Mouse (Mus musculus) Patski (cell line): ENCODE results near the gene Rangrf. TPM values are rescaled to one million over a fixed set of nuclear protein-coding genes. Genes with fewer than 3 reads are reported as not detected.
"Not testable (repeated sequence)": the region's sequence is repeated elsewhere in the genome, so short reads cannot be mapped to it uniquely, and the experiment has no call there.

Experiments used
- ATAC-seq: fragments of 100-300 bp; one replicate; pipeline ENCODE4 v1.8.0; 2021
- CTCF ChIA-PET: fragments of 350-600 bp; sonication (Branson Sonifier 250); formaldehyde crosslinking; loops from one replicate; lab custom pipeline; 2022; ENCODE audit warnings: inconsistent platforms; lab: Charles Lee
- POLR2A ChIA-PET: fragments of 350-600 bp; sonication (Branson Sonifier 250); formaldehyde crosslinking; loops from one replicate; lab custom pipeline; 2022; ENCODE audit warnings: antibody characterized with exemption, inconsistent platforms; lab: Charles Lee
- DNase-seq: peaks from one replicate; pipeline ENCODE4 v3.0.0-alpha.2; 2011; ENCODE audit warnings: low read depth, low spot score
- H3K27me3 ChIP-seq: fragments of 371-371 bp; one replicate; pipeline ENCODE4 v1.5.1; 2021
- CTCF ChIP-seq: fragments of 100-300 bp; IDR thresholded peaks from one replicate; pipeline ENCODE4 v1.5.1; 2021
- in situ Hi-C: fragments of 300-500 bp; cut with MboI; formaldehyde crosslinking; loops from 3 replicates; pipeline ENCODE4 v1.11.1; 2018; ENCODE audit warnings: low pct_unique_long_range_greater_than_20kb, mixed read lengths
- polyA plus RNA-seq: library from polyadenylated mRNA; unstranded; gene quantifications from one replicate; pipeline ENCODE4 v1.2.3, GENCODE M21; 2021

The Rangrf gene
- polyA plus RNA-seq, 1 experiment from 2014 or later, result 28.0 TPM

DNA sequence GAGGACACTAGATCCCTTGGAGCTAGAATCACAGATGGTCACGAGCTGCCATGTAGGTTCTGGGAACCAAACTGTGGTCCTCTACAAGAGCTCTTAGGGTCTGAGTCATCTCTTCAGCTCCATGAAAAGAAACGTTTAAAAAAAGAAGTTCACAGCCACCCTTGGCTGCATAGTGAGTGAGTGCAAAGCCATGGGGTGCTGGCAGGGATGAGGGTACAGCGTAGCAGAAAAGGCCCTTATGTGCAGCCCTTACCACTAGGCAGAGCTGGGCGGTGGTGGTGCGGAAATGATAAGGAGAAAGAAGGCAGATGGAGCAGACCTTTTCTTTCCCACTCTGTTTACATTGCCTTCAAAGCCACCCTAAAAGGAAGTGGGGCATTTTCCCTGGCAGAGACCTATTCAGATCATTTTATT lies 4.3 kb upstream of the Rangrf start:
- ChIA-PET POLR2A (no interaction called here), CTCF (interaction anchor here (0.6 to 5.2 kb wide), 4 partner anchors 13 to 75 kb away, joined by 3 to 34 read pairs (median 4); no protein-coding TSS in a partner anchor)
- no peak for TF ChIP-seq CTCF
- H3K27me3 ChIP-seq, result no peaks in the 10 kb centered on the region
- in situ Hi-C loops, result no loop called here
- ATAC-seq (no peak), DNase-seq (no peak)

DNA sequence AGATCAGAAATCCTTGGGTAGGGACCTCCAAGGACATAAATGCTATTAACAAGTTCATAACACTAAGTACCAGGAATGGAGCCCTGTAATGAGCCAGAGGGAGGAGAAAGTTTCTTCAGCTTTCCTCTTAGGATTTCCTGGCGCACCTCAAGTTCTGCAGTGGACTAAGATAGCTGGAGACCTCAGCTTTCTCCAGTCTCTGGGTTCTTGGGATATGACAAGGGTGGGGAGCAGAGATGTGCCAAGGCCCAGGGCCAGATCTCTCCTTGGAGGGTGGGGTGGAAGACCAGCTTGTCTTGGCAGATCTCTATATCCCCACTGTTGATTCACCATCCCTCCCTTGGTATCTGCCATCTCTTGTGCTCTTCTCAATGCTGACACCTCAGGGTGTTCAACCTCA lies 616 bp upstream of the Rangrf start:
- ATAC-seq (no peak), DNase-seq (no peak)
- no peak for TF ChIP-seq CTCF
- H3K27me3 ChIP-seq, result no peaks in the 10 kb centered on the region
- ChIA-PET CTCF (interaction anchor here (1.2 to 2.1 kb wide), 4 partner anchors 8 to 73 kb away, joined by 3 to 9 read pairs (median 6); partner anchors contain the start of gene Slc25a35), POLR2A (no interaction called here)
- in situ Hi-C loops, result no loop called here

DNA sequence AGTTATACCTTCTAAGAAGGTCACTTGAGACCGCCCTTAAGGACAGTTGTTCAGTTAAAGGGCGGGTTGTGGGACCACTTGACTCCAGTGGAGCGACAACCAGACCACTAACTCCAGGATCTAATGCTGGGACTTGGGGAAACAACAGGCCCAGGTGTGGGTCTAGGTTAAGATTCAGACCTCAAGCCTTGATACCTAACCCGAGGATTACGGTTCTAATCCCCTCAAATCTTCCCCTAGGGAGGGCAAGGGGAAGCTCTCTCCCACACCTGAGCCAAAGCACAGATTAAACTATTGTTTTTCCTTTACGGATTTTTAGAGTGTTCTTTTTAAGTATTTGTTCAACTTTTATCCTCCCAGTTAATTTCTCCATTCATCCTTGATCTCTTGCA lies 930 bp downstream of the Rangrf start:
- H3K27me3 ChIP-seq, result no peaks in the 10 kb centered on the region
- ATAC-seq (no peak), DNase-seq (no peak)
- no peak for TF ChIP-seq CTCF
- ChIA-PET POLR2A (no interaction called here), CTCF (no interaction called here)
- in situ Hi-C loops, result loop anchor here (5.0 kb wide), 1 partner anchor 72 kb away; the partner anchor contains the start of gene Rpl26

DNA sequence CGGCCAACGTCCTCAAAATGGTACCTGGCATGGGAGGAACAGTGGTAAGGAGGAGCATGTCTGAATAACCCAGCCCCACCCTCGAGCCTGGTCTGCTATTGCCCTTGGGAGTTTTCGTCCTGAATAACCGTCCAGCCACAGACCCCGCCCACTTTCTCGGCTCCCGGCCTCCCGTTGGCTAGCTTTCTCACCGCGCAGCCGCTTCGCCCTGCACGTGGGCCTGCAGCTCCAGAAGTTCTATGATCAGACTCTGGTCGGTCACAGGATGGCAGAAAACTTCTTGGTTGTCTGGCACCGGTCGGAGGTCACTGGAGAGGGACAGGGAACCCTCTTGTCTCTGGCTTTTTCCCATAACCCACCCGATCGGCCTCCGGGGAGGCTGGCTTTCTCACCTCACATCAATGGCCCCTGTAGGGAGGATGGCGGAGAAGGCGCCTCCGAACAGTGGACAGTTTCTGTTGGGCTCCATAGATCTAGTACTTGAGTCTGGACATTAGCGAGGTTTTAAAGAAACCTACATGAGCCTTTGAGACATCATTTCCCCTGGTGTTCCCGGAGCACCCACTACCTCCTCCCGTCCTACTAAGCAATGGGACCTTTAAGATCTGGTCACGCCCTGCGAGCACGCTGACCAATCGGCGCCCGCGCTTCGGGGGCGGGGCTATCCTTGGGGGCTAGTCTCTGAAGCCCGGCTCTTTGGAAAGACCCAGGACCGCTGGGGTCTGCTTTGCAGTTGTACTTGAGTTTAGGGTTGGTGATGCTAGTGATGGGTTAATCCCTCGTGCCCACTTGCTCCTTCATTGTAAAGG lies 1.5 kb downstream of the Rangrf start:
- POLR2A ChIA-PET, H3K27me3 ChIP-seq, CTCF ChIA-PET, DNase-seq: not testable (repeated sequence)
- in situ Hi-C loops, result loop anchor here (5.0 kb wide), 1 partner anchor 71 kb away; the partner anchor contains the start of gene Rpl26
- ATAC-seq, result peak; percentile 68

DNA sequence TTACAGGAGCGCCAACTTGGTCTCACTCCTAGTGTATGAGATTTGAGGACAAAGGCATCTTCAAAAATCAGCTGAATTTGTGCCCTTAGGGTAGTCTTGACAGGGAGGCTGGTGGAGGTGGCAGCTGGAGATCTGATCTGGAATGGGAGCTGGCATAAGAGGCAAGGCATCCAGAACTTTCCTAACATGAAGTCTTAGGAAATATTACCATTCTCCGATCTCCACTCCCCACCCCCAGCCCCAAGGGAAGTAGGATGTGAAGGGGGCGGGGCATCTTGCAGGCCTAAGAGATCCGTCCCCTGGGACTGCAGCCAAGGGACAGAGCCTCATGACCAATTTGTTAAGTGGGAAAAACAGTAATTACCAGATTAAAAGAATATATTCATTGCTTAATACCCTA lies 4.8 kb downstream of the Rangrf start:
- in situ Hi-C loops, result loop anchor here (5.0 kb wide), 1 partner anchor 68 kb away; the partner anchor contains the start of gene Rpl26
- no peak for TF ChIP-seq CTCF
- H3K27me3 ChIP-seq, result no peaks in the 10 kb centered on the region
- POLR2A ChIA-PET, result no interaction called here
- CTCF ChIA-PET, result no interaction called here
- DNase-seq (no peak), ATAC-seq (no peak)

- no peak for ATAC-seq
- TF ChIP-seq CTCF, result no peak
- in situ Hi-C loops, result no loop called here
- DNase-seq, result no peak
- ChIA-PET POLR2A (no interaction called here), CTCF (no interaction called here)
- no peaks in the 10 kb centered on the region for H3K27me3 ChIP-seq
These were observed 6.2 kb downstream of the Rangrf start for GRCm38 (mm10) chr11:68968752-68969151.

GRCm38 (mm10) chr11:68967337-68968282 lies 7.4 kb downstream of the Rangrf start, which contains the start of gene Slc25a35:
TSS of gene Slc25a35 (plus strand) at chr11:68968131.
- ChIA-PET POLR2A (interaction anchor here (0.5 to 0.7 kb wide), 2 partner anchors 26 to 1264 kb away, joined by 3 read pairs; no protein-coding TSS in a partner anchor), CTCF (interaction anchor here (1.1 to 2.2 kb wide), 5 partner anchors 8 to 28 kb away, joined by 3 to 9 read pairs (median 3); partner anchors contain the start of gene Rangrf)
- TF ChIP-seq CTCF, result no peak
- DNase-seq, result no peak
- ATAC-seq, result peak; percentile 93
- in situ Hi-C loops, result no loop called here
- no peaks in the 10 kb centered on the region for H3K27me3 ChIP-seq

- TF ChIP-seq CTCF, result no peak
- POLR2A ChIA-PET, result no interaction called here
- no peaks in the 10 kb centered on the region for H3K27me3 ChIP-seq
- DNase-seq (no peak), ATAC-seq (no peak)
- CTCF ChIA-PET, result interaction anchor here (1.0 to 2.2 kb wide), 5 partner anchors 9 to 27 kb away, joined by 3 to 9 read pairs (median 3); partner anchors contain the start of gene Rangrf
- in situ Hi-C loops, result no loop called here
These were observed 8.4 kb downstream of the Rangrf start for GRCm38 (mm10) chr11:68966554-68966953.

DNA sequence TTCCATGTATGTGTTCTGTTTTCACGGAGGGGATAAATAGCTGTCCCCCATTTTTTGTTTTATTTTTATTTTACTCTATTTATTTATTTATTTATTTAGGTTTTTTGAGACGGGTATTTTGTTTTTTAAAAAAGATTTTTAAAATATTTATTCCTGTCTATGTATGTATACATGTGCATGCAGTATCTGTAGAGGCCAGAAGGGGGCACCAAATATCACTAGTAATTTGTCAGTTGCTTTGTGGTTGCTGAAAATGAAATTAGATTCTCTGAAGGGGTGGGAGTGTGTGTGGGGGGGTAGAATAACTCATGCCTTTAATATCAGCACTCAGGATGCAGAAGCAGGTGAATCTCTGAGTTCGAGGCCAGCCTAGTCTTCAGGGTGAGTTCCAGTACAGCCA lies 9.1 kb downstream of the Rangrf start:
- no peaks in the 10 kb centered on the region for H3K27me3 ChIP-seq
- no peak for ATAC-seq
- ChIA-PET CTCF (interaction anchor here (0.8 to 2.2 kb wide), 6 partner anchors 10 to 46 kb away, joined by 3 to 10 read pairs (median 3); no protein-coding TSS in a partner anchor), POLR2A (no interaction called here)
- in situ Hi-C loops, result no loop called here
- no peak for TF ChIP-seq CTCF
- no peak for DNase-seq

GRCm38 (mm10) chr11:68965050-68965449 lies 9.9 kb downstream of the Rangrf start:
- no peak for TF ChIP-seq CTCF
- H3K27me3 ChIP-seq, result no peaks in the 10 kb centered on the region
- DNase-seq (no peak), ATAC-seq (no peak)
- in situ Hi-C loops, result no loop called here
- ChIA-PET POLR2A (interaction anchor here (0.7 kb wide), 1 partner anchor 26 kb away, joined by 8 read pairs; no protein-coding TSS in a partner anchor), CTCF (interaction anchor here (0.8 to 2.2 kb wide), 4 partner anchors 11 to 17 kb away, joined by 3 to 10 read pairs (median 4); no protein-coding TSS in a partner anchor)
